Mouse (Mus musculus): ENCODE results near the gene Bbs9. TPM values are rescaled to one million over a fixed set of nuclear protein-coding genes. Genes with fewer than 3 reads are reported as not detected.
A peak's percentile ranks its signal among the peaks of the same experiment; 100 is the strongest.

The Bbs9 gene
- total RNA-seq, 2 experiments from 2014 or later = 21.0 to 26.6 TPM

- Histone ChIP-seq H3K4me3 (no peak overlapping the region), H3K27ac (no peak overlapping the region)
- no peak for DNase-seq (ENCODE audit: low spot score in 2 of 2)
- no peak for TF ChIP-seq CTCF (conservative IDR thresholded peaks at IDR 0.05)
Observed at GRCm38 (mm10) chr9:22677132-22677829, 201.8 kb downstream of the Bbs9 start.

GRCm38 (mm10) chr9:22677997-22678396 lies 202.5 kb downstream of the Bbs9 start:
- DNase-seq (ENCODE audit: low spot score in 2 of 2) = no peak
- no peak overlapping the region for H3K27ac ChIP-seq
- no peak overlapping the region for H3K4me3 ChIP-seq
- TF ChIP-seq CTCF (conservative IDR thresholded peaks at IDR 0.05) = no peak

GRCm38 (mm10) chr9:22678496-22678895 lies 203.0 kb downstream of the Bbs9 start:
- H3K4me3 ChIP-seq = no peak overlapping the region
- no peak overlapping the region for H3K27ac ChIP-seq
- TF ChIP-seq CTCF (conservative IDR thresholded peaks at IDR 0.05) = no peak
- no peak for DNase-seq (ENCODE audit: low spot score in 2 of 2)

- DNase-seq (ENCODE audit: low spot score in 2 of 2) = no peak
- H3K27ac ChIP-seq = no peak overlapping the region
- TF ChIP-seq CTCF (conservative IDR thresholded peaks at IDR 0.05) = peak; percentile 53
- H3K4me3 ChIP-seq = no peak overlapping the region
Observed at GRCm38 (mm10) chr9:22679485-22679884, 204.0 kb downstream of the Bbs9 start.

- Histone ChIP-seq H3K27ac (no peak overlapping the region), H3K4me3 (no peak overlapping the region)
- DNase-seq (ENCODE audit: low spot score in 2 of 2) = no peak
- no peak for TF ChIP-seq CTCF (conservative IDR thresholded peaks at IDR 0.05)
Observed at GRCm38 (mm10) chr9:22680031-22680430, 204.5 kb downstream of the Bbs9 start.

- TF ChIP-seq CTCF (conservative IDR thresholded peaks at IDR 0.05) = no peak
- no peak for DNase-seq (ENCODE audit: low spot score in 2 of 2)
- Histone ChIP-seq H3K27ac (no peak overlapping the region), H3K4me3 (no peak overlapping the region)
Observed at GRCm38 (mm10) chr9:22680484-22680883, 205.0 kb downstream of the Bbs9 start.

- H3K27ac ChIP-seq = peak overlapping the region; percentile 64; the same call in 1 of the 2 replicates
- no peak for TF ChIP-seq CTCF (conservative IDR thresholded peaks at IDR 0.05)
- peak in 1 of 2 experiments; percentile 19 for DNase-seq (ENCODE audit: low spot score in 2 of 2)
Observed at GRCm38 (mm10) chr9:22683786-22684185, 208.3 kb downstream of the Bbs9 start.

GRCm38 (mm10) chr9:22686765-22687472 lies 211.4 kb downstream of the Bbs9 start:
- no peak overlapping the region for H3K4me3 ChIP-seq
- DNase-seq (ENCODE audit: low spot score in 2 of 2) = no peak
- no peak overlapping the region for H3K27ac ChIP-seq
- TF ChIP-seq CTCF (conservative IDR thresholded peaks at IDR 0.05) = no peak

More at GRCm38 (mm10) chr9:22683786-22684185, 208.3 kb downstream of the Bbs9 start:
- H3K4me3 ChIP-seq = no peak overlapping the region

GRCm38 (mm10) chr9:22690234-22690633 lies 214.7 kb downstream of the Bbs9 start:
- TF ChIP-seq CTCF (conservative IDR thresholded peaks at IDR 0.05) = no peak

GRCm38 (mm10) chr9:22695392-22695791 lies 219.9 kb downstream of the Bbs9 start:
- Histone ChIP-seq H3K4me3 (no peak overlapping the region), H3K27ac (no peak overlapping the region)
- DNase-seq (ENCODE audit: low spot score in 2 of 2) = no peak
- no peak for TF ChIP-seq CTCF (conservative IDR thresholded peaks at IDR 0.05)

More at GRCm38 (mm10) chr9:22690234-22690633, 214.7 kb downstream of the Bbs9 start:
- H3K4me3 ChIP-seq = no peak overlapping the region
- no peak for DNase-seq (ENCODE audit: low spot score in 2 of 2)
- H3K27ac ChIP-seq = no peak overlapping the region

- TF ChIP-seq CTCF (conservative IDR thresholded peaks at IDR 0.05) = no peak
- H3K27ac ChIP-seq = no peak overlapping the region
Observed at GRCm38 (mm10) chr9:22696809-22697374, 221.4 kb downstream of the Bbs9 start.

GRCm38 (mm10) chr9:22697811-22698210 lies 222.3 kb downstream of the Bbs9 start:
- TF ChIP-seq CTCF (conservative IDR thresholded peaks at IDR 0.05) = peak; percentile 59
- DNase-seq (ENCODE audit: low spot score in 2 of 2) = no peak
- H3K4me3 ChIP-seq = no peak overlapping the region
- no peak overlapping the region for H3K27ac ChIP-seq

More at GRCm38 (mm10) chr9:22696809-22697374, 221.4 kb downstream of the Bbs9 start:
- DNase-seq (ENCODE audit: low spot score in 2 of 2) = no peak
- H3K4me3 ChIP-seq = no peak overlapping the region

GRCm38 (mm10) chr9:22698501-22698900 lies 223.0 kb downstream of the Bbs9 start:
- Histone ChIP-seq H3K27ac (no peak overlapping the region), H3K4me3 (no peak overlapping the region)
- no peak for DNase-seq (ENCODE audit: low spot score in 2 of 2)
- TF ChIP-seq CTCF (conservative IDR thresholded peaks at IDR 0.05) = no peak

Data from layer of hippocampus, adult 2 months (tissue).